Mouse (Mus musculus) intestine, embryonic 15.5 days (tissue): ENCODE measurements around the gene Cdipt. TPM values are rescaled to one million over a fixed set of nuclear protein-coding genes. Genes with fewer than 3 reads are reported as not detected.

ENCODE experiments used
- ATAC-seq: fragments of 200-750 bp; cut with Nextera tagmentation; 2 replicates; pipeline ENCODE4 v1.8.0; 2017; ENCODE audit warnings: moderate TSS enrichment, moderate library complexity
- H3K27ac ChIP-seq: fragments of 300-500 bp; sonication (generic); 2 replicates; pipeline ENCODE4 v1.5.1; 2015; ENCODE audit warnings: mild to moderate bottlenecking, inconsistent platforms
- H3K27me3 ChIP-seq: fragments of 300-500 bp; sonication (generic); replicated peaks from 2 replicates; pipeline ENCODE4 v1.6.1; 2015; ENCODE audit warnings: inconsistent platforms
- H3K36me3 ChIP-seq: fragments of 300-500 bp; sonication (generic); 2 replicates; pipeline ENCODE4 v1.6.1; 2015; ENCODE audit warnings: inconsistent platforms
- H3K4me1 ChIP-seq: fragments of 300-500 bp; sonication (generic); replicated peaks from 2 replicates; pipeline ENCODE4 v1.6.1; 2015; ENCODE audit warnings: inconsistent platforms
- H3K4me2 ChIP-seq: fragments of 300-500 bp; sonication (generic); replicated peaks from 2 replicates; pipeline ENCODE4 v1.6.1; 2015; ENCODE audit warnings: mild to moderate bottlenecking, inconsistent platforms
- H3K4me3 ChIP-seq: fragments of 300-500 bp; sonication (generic); replicated peaks from 2 replicates; pipeline ENCODE4 v1.5.1; 2015; ENCODE audit warnings: inconsistent platforms
- H3K9ac ChIP-seq: fragments of 300-500 bp; sonication (generic); 2 replicates; pipeline ENCODE4 v1.6.1; 2015; ENCODE audit warnings: inconsistent platforms
- H3K9me3 ChIP-seq: fragments of 300-500 bp; sonication (generic); 2 replicates; pipeline ENCODE4 v1.6.1; 2016; ENCODE audit warnings: inconsistent platforms
- WGBS: fragments of 180-500 bp; shearing (Covaris S2); methylation state at CpG from one replicate; pipeline ENCODE4 v1.1.7; 2015; 5-methylcytosine and 5-hydroxymethylcytosine counted together
- polyA plus RNA-seq: library from polyadenylated mRNA; unstranded; fragments of >200 nt; fragmentation: Nextera tagmentation; extraction: Ambion mirVana; gene quantifications from 2 replicates; pipeline ENCODE4 v1.2.1, GENCODE M21; 2015

Gene Cdipt
- polyA plus RNA-seq, 1 experiment from 2014 or later: 123 TPM

DNA sequence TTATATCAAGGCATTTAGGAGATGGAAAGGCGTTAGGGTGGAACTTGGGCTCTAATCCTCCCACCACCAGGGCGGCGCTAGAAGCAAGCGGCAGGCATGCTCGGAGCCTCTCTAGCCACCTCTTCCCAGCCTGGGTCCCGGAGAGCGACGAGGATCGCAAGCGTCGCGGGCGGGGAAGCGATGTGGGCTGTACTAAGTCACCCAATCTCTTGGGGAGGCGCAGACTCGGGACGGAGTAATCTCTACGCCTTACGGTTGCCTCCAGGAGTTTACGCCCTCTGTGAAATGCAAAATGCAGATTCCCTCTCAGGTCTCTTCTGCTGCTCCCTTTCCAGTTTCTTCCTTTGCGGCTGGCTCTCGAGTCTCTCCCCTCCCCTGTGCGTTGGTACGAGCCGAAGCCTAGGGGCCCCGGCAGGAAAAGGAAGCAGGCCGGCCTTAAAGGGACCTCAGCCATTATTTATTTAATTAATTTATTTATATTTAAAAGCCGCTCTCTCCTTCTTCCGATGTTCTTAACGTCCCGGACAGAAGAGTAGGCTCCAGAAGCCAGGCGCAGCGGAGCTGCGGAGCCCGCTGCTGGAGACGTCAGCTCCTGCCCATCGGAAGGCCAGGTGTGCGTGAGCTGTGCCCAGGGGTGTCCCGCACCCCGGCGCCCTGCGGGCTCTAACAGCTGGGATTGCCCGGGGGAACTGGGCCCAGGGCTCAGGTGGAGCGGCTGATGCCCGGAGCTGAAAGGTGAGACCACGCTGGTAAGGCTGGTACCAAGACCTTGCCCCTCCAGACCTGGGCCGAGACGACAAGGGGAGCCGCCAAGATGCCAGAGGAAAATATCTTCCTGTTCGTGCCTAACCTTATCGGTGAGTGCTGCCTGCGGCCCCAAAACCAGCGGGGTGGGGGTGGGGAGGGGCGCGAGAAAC is 494 bp downstream of the Cdipt start, which contains the start of gene Cdiptos:
Gene Cdiptos, minus strand, starts transcription at position 149 of the 917 bp plus-strand sequence.
- Histone ChIP-seq H3K4me2 (peak within 1 kb of the TSS; percentile 72), H3K27ac (peak within 1 kb of the TSS; percentile 96), H3K9me3 (no peaks in the 10 kb centered on the region), H3K9ac (peak within 1 kb of the TSS; percentile 89), H3K36me3 (peaks cover 21% of the 10 kb centered on the region), H3K4me1 (peaks cover 6% of the 10 kb centered on the region), H3K27me3 (no peaks in the 10 kb centered on the region), H3K4me3 (peak within 1 kb of the TSS; percentile 73)
- WGBS: under 1% methylated on average over 55 of the region's 55 CpGs
- ATAC-seq: peak; percentile 94

- no peaks in the 10 kb centered on the region for H3K9me3 ChIP-seq
- H3K9ac ChIP-seq: peak overlapping the region; percentile 89
- WGBS: 20% methylated on average over 14 of the region's 14 CpGs
- H3K36me3 ChIP-seq: peaks cover 26% of the 10 kb centered on the region
- H3K4me3 ChIP-seq: peak overlapping the region; percentile 73
- H3K27me3 ChIP-seq: no peaks in the 10 kb centered on the region
- peak; percentile 67 for ATAC-seq
- peak overlapping the region; percentile 96 for H3K27ac ChIP-seq
- H3K4me1 ChIP-seq: peaks cover 6% of the 10 kb centered on the region
- H3K4me2 ChIP-seq: peak overlapping the region; percentile 72
Measured at GRCm38 (mm10) chr7:126976878-126977459, 1.3 kb downstream of the Cdipt start.

DNA sequence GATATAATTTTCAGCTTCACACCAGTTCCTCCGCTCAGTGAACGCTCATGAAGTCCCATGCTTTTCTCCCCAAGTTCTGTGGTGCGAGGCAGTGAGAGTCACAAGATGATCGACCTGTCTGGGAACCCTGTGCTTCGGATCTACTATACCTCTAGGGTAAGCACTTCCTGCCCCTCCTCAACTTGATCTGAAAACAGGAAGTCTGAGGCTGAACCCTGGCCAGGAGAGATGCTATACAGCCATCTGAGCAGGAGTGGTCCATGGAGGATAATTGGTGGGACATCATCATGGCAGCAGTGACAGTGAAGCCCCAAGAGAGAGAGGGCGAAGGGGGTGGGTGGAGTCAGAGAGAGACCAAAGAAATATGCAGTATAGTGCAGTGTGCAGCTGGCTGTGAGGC is 3.1 kb downstream of the Cdipt start:
- 92% methylated on average over 6 of the region's 6 CpGs for WGBS

DNA sequence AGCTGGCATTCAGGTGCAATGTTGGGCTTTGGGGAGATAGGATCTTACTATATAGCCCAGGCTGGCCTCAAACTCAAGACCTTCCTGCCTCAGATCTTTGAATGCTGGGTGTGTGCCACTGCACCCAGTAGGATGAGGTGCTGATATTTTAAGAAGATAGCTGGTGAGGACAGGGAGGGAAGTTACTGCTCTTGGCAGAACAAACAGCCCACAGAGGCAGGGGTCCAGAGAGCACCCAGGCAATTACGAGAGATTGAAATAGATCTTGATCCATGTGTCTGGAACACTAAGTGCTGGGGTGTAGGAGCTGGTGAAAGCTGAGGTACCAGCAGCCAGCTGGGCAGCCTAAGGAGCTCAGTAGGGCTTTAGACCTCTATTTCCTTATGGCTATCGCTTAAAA is 5.9 kb downstream of the Cdipt start:
- Histone ChIP-seq H3K4me2 (no peak overlapping the region), H3K36me3 (peaks cover 26% of the 10 kb centered on the region), H3K9ac (no peak overlapping the region), H3K27me3 (no peaks in the 10 kb centered on the region), H3K27ac (no peak overlapping the region), H3K4me3 (no peak overlapping the region), H3K4me1 (peaks cover 3% of the 10 kb centered on the region; the same call in 1 of the 2 replicates), H3K9me3 (no peaks in the 10 kb centered on the region)
- 93% methylated on average over 2 of the region's 2 CpGs for WGBS
- no peak for ATAC-seq

More for the DNA sequence above, 3.1 kb downstream of the Cdipt start:
- H3K4me2 ChIP-seq: no peak overlapping the region
- no peak overlapping the region for H3K27ac ChIP-seq
- H3K4me1 ChIP-seq: peaks cover 8% of the 10 kb centered on the region
- ATAC-seq: no peak
- H3K9me3 ChIP-seq: no peaks in the 10 kb centered on the region
- H3K9ac ChIP-seq: no peak overlapping the region
- H3K27me3 ChIP-seq: no peaks in the 10 kb centered on the region
- H3K36me3 ChIP-seq: peaks cover 26% of the 10 kb centered on the region
- no peak overlapping the region for H3K4me3 ChIP-seq

- no peak overlapping the region for H3K27ac ChIP-seq
- H3K9ac ChIP-seq: no peak overlapping the region
- 68% methylated on average over 4 of the region's 4 CpGs for WGBS
- no peaks in the 10 kb centered on the region for H3K27me3 ChIP-seq
- H3K9me3 ChIP-seq: no peaks in the 10 kb centered on the region
- H3K36me3 ChIP-seq: peaks cover 26% of the 10 kb centered on the region
- H3K4me2 ChIP-seq: 0 out of 2 replicates have a peak overlapping the region, but pooled peaks have one; percentile 10
- H3K4me3 ChIP-seq: no peak overlapping the region
- ATAC-seq: no peak
- peaks cover 3% of the 10 kb centered on the region; the same call in 1 of the 2 replicates for H3K4me1 ChIP-seq
Measured at GRCm38 (mm10) chr7:126982054-126982453, 6.3 kb downstream of the Cdipt start.

- Histone ChIP-seq H3K27ac (no peak overlapping the region), H3K4me3 (no peak overlapping the region), H3K27me3 (no peaks in the 10 kb centered on the region), H3K9ac (no peak overlapping the region), H3K4me1 (peaks cover 3% of the 10 kb centered on the region; the same call in 1 of the 2 replicates), H3K4me2 (no peak overlapping the region), H3K36me3 (peaks cover 23% of the 10 kb centered on the region), H3K9me3 (no peaks in the 10 kb centered on the region)
- WGBS: 77% methylated on average over 7 of the region's 7 CpGs
- no peak for ATAC-seq
Measured at GRCm38 (mm10) chr7:126983113-126983512, 7.4 kb downstream of the Cdipt start.

DNA sequence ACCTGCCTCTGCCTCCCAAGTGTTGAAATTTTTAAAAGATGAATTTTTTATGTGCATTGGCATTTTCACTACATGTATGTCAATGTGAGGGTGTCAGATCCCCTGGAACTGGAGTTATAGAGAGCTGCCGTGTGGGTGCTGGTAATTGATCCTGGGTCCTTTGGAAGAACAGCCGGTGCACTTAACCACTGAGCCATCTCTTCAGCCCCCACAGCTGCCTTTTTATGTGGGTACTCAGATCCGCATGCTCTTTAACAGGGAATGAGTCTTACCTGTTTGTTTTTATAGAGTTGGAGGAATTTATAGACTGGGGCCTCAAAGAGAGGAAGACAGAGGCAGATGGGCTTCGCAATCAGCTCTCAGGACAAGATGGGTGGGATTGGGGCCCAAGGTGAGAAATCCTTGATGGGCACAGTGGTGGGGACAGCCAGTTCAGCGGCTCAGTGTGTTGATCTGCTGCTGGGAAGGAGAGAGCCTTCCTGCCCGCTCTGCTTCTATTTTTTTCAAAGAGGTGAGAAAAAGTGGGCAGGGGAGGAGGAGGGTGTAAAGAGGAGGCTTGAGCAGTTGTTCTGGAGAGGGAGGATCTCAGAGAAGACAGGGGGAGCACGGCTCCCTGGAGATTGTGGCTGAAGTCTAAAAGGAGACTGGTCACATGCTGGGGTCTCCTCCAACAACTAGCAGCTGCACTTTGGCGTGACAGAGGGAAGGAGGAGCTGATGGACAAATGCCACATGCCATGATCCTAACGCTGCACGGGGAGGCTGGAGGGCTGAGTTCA is 9.1 kb downstream of the Cdipt start:
- no peak for ATAC-seq
- WGBS: 44% methylated on average over 10 of the region's 10 CpGs
- Histone ChIP-seq H3K4me2 (no peak overlapping the region), H3K27me3 (no peaks in the 10 kb centered on the region), H3K36me3 (peaks cover 12% of the 10 kb centered on the region; the same call in 1 of the 2 replicates), H3K27ac (no peak overlapping the region), H3K9me3 (no peaks in the 10 kb centered on the region), H3K4me1 (peaks cover 3% of the 10 kb centered on the region; the same call in 1 of the 2 replicates), H3K4me3 (no peak overlapping the region), H3K9ac (no peak overlapping the region)

DNA sequence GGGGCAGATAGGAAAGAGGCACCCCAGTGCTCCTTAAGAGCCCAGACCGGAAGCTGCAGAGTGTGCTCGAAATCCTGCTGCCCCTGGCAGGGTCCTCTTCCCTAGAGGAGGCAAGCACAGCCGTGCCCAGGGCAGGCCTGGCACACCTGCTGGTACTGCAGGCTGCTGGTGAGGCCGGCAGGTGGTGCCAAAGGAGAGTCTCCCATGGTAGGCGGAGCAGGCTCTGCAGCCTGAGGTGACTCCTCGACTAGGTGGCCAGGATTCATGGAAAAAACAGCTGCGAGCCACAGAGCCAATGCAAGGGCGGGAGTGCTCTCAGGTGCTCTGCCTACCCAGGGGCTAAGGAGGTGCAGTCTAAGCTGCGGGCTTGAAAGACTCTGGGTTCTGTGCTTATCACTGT is 10.6 kb downstream of the Cdipt start:
- H3K27ac ChIP-seq: no peak overlapping the region
- no peak overlapping the region for H3K4me3 ChIP-seq
- H3K36me3 ChIP-seq: peaks cover 3% of the 10 kb centered on the region; the same call in 1 of the 2 replicates
- no peak overlapping the region for H3K9ac ChIP-seq
- ATAC-seq: peak; percentile 74
- H3K9me3 ChIP-seq: no peaks in the 10 kb centered on the region
- no peaks in the 10 kb centered on the region for H3K27me3 ChIP-seq
- 46% methylated on average over 9 of the region's 9 CpGs for WGBS
- peaks cover 3% of the 10 kb centered on the region; the same call in 1 of the 2 replicates for H3K4me1 ChIP-seq
- no peak overlapping the region for H3K4me2 ChIP-seq

- 73% methylated on average over 8 of the region's 8 CpGs for WGBS
- no peak for ATAC-seq
- H3K27ac ChIP-seq: no peak overlapping the region
- H3K4me1 ChIP-seq: no peaks in the 10 kb centered on the region
- H3K36me3 ChIP-seq: no peaks in the 10 kb centered on the region
- H3K4me3 ChIP-seq: no peak overlapping the region
- H3K4me2 ChIP-seq: no peak overlapping the region
- no peak overlapping the region for H3K9ac ChIP-seq
- no peaks in the 10 kb centered on the region for H3K9me3 ChIP-seq
- H3K27me3 ChIP-seq: no peaks in the 10 kb centered on the region
Measured at GRCm38 (mm10) chr7:126988816-126989215, 13.1 kb downstream of the Cdipt start.

- Histone ChIP-seq H3K4me2 (no peak overlapping the region), H3K9ac (no peak overlapping the region), H3K27ac (no peak overlapping the region), H3K4me1 (no peaks in the 10 kb centered on the region), H3K36me3 (peaks cover 3% of the 10 kb centered on the region), H3K9me3 (no peaks in the 10 kb centered on the region), H3K4me3 (no peak overlapping the region), H3K27me3 (no peaks in the 10 kb centered on the region)
- 83% methylated on average over 4 of the region's 4 CpGs for WGBS
- ATAC-seq: no peak
Measured at GRCm38 (mm10) chr7:126996449-126996848, 20.7 kb downstream of the Cdipt start.

DNA sequence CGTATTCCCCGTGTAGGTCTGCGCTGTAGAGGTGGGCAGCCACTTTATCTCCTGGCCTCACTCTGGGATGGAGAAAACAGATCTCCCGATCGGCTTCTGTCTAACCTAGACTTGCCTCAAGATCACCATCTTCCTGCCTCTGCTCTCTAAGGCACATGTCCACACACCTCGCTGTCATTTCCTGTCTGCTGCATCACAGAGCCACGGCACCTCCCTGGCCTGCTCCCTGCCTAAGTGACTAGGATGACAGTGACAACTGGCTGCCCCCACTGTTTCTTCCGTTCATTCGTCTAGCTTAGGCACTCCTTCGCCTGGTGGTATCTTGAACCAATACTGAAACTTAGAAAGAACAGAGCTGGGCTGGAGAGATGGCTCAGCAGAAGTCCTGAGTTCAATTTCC is 23.9 kb downstream of the Cdipt start:
- Histone ChIP-seq H3K27me3 (no peaks in the 10 kb centered on the region), H3K4me2 (no peak overlapping the region), H3K4me1 (0 out of 2 replicates have a peak, but pooled peaks cover 4% of the 10 kb centered on the region), H3K4me3 (no peak overlapping the region), H3K9me3 (no peaks in the 10 kb centered on the region), H3K9ac (no peak overlapping the region), H3K36me3 (peaks cover 3% of the 10 kb centered on the region), H3K27ac (no peak overlapping the region)
- ATAC-seq: no peak
- WGBS: 78% methylated on average over 10 of the region's 10 CpGs

GRCm38 (mm10) chr7:127003620-127004019 is 27.9 kb downstream of the Cdipt start:
- ATAC-seq: peak; percentile 84
- H3K4me3 ChIP-seq: no peak overlapping the region
- no peaks in the 10 kb centered on the region for H3K9me3 ChIP-seq
- peaks cover 14% of the 10 kb centered on the region for H3K4me1 ChIP-seq
- H3K27ac ChIP-seq: 0 out of 2 replicates have a peak overlapping the region, but pooled peaks have one; percentile 56
- no peaks in the 10 kb centered on the region for H3K36me3 ChIP-seq
- no peaks in the 10 kb centered on the region for H3K27me3 ChIP-seq
- WGBS: 75% methylated on average over 5 of the region's 5 CpGs
- H3K4me2 ChIP-seq: peak overlapping the region; percentile 41
- H3K9ac ChIP-seq: no peak overlapping the region
